Mouse (Mus musculus): ENCODE data around the gene Dact3. TPM values are rescaled to one million over a fixed set of nuclear protein-coding genes. Genes with fewer than 3 reads are reported as not detected.
A peak's percentile ranks its signal among the peaks of the same experiment; 100 is the strongest.

The Dact3 gene
- total RNA-seq, 2 experiments from 2014 or later: 188 to 196 TPM

GRCm38 (mm10) chr7:16842645-16843063, 32.5 kb upstream of the Dact3 start, which contains the start of gene Prkd2:
Prkd2 (plus strand) TSS chr7:16842902.
- Histone ChIP-seq H3K27ac (peak within 1 kb of the TSS; percentile 83), H3K4me3 (peak within 1 kb of the TSS; percentile 49)
- DNase-seq (ENCODE audit: extremely low spot score in 1 of 2, low spot score in 2 of 2): peak; percentile 84 to 87
- intact Hi-C loops (cut with DNase I): no loop called here
- TF ChIP-seq CTCF (IDR thresholded peaks at IDR 0.05): no peak

GRCm38 (mm10) chr7:16843441-16844171, 31.5 kb upstream of the Dact3 start:
- DNase-seq (ENCODE audit: extremely low spot score in 1 of 2, low spot score in 2 of 2): peak in 1 of 2 experiments; percentile 27
- peak overlapping the region; percentile 49 for H3K4me3 ChIP-seq
- no peak; the same call in 1 of the 2 replicates for TF ChIP-seq CTCF (IDR thresholded peaks at IDR 0.05)
- peak overlapping the region; percentile 83 for H3K27ac ChIP-seq
- intact Hi-C loops (cut with DNase I): no loop called here

GRCm38 (mm10) chr7:16844696-16845071, 30.4 kb upstream of the Dact3 start:
- H3K27ac ChIP-seq: peak overlapping the region; percentile 77
- TF ChIP-seq CTCF (IDR thresholded peaks at IDR 0.05): no peak
- no peak for DNase-seq (ENCODE audit: extremely low spot score in 1 of 2, low spot score in 2 of 2)
- intact Hi-C loops (cut with DNase I): no loop called here
- peak overlapping the region; percentile 30 for H3K4me3 ChIP-seq

GRCm38 (mm10) chr7:16845072-16845819, 29.9 kb upstream of the Dact3 start:
- Histone ChIP-seq H3K4me3 (peak overlapping the region; percentile 30; the same call in 1 of the 2 replicates), H3K27ac (peak overlapping the region; percentile 77)
- intact Hi-C loops (cut with DNase I): no loop called here
- peak in 1 of 2 experiments; percentile 11 for DNase-seq (ENCODE audit: extremely low spot score in 1 of 2, low spot score in 2 of 2)
- no peak for TF ChIP-seq CTCF (IDR thresholded peaks at IDR 0.05)

GRCm38 (mm10) chr7:16845820-16846167, 29.3 kb upstream of the Dact3 start:
- Histone ChIP-seq H3K27ac (peak overlapping the region; percentile 67), H3K4me3 (no peak overlapping the region)
- no peak for TF ChIP-seq CTCF (IDR thresholded peaks at IDR 0.05)
- DNase-seq (ENCODE audit: extremely low spot score in 1 of 2, low spot score in 2 of 2): no peak
- intact Hi-C loops (cut with DNase I): no loop called here

- no peak overlapping the region for H3K27ac ChIP-seq
- no peak overlapping the region for H3K4me3 ChIP-seq
- intact Hi-C loops (cut with DNase I): no loop called here
- no peak for TF ChIP-seq CTCF (IDR thresholded peaks at IDR 0.05)
- DNase-seq (ENCODE audit: extremely low spot score in 1 of 2, low spot score in 2 of 2): no peak
Observed at GRCm38 (mm10) chr7:16846775-16847174, 28.3 kb upstream of the Dact3 start.

- Histone ChIP-seq H3K4me3 (no peak overlapping the region), H3K27ac (no peak overlapping the region)
- DNase-seq (ENCODE audit: extremely low spot score in 1 of 2, low spot score in 2 of 2): no peak
- no peak for TF ChIP-seq CTCF (IDR thresholded peaks at IDR 0.05)
- intact Hi-C loops (cut with DNase I): no loop called here
Observed at GRCm38 (mm10) chr7:16847507-16847906, 27.6 kb upstream of the Dact3 start.

- peak; percentile 76 to 79 for DNase-seq (ENCODE audit: extremely low spot score in 1 of 2, low spot score in 2 of 2)
- no peak overlapping the region for H3K27ac ChIP-seq
- TF ChIP-seq CTCF (IDR thresholded peaks at IDR 0.05): peak; percentile 75
- H3K4me3 ChIP-seq: no peak overlapping the region
- intact Hi-C loops (cut with DNase I): loop anchor here (2.0 kb wide), 1 partner anchor 40 kb away; no protein-coding TSS in a partner anchor
Observed at GRCm38 (mm10) chr7:16848579-16848978, 26.5 kb upstream of the Dact3 start.

- no peak for DNase-seq (ENCODE audit: extremely low spot score in 1 of 2, low spot score in 2 of 2)
- intact Hi-C loops (cut with DNase I): no loop called here
- Histone ChIP-seq H3K27ac (no peak overlapping the region), H3K4me3 (no peak overlapping the region)
- no peak for TF ChIP-seq CTCF (IDR thresholded peaks at IDR 0.05)
Observed at GRCm38 (mm10) chr7:16851636-16852035, 23.5 kb upstream of the Dact3 start.

GRCm38 (mm10) chr7:16853302-16853831, 21.8 kb upstream of the Dact3 start:
- Histone ChIP-seq H3K4me3 (no peak overlapping the region), H3K27ac (no peak overlapping the region)
- intact Hi-C loops (cut with DNase I): no loop called here
- no peak for TF ChIP-seq CTCF (IDR thresholded peaks at IDR 0.05)
- DNase-seq (ENCODE audit: extremely low spot score in 1 of 2, low spot score in 2 of 2): no peak

GRCm38 (mm10) chr7:16858336-16858735, 16.8 kb upstream of the Dact3 start:
- H3K4me3 ChIP-seq: no peak overlapping the region
- intact Hi-C loops (cut with DNase I): no loop called here
- TF ChIP-seq CTCF (IDR thresholded peaks at IDR 0.05): peak; percentile 64
- no peak for DNase-seq (ENCODE audit: extremely low spot score in 1 of 2, low spot score in 2 of 2)
- no peak overlapping the region for H3K27ac ChIP-seq

All from left cerebral cortex, adult 2 months (tissue).